Mouse (Mus musculus) thymus, adult 2 months (tissue): ENCODE results near the gene Mef2c.

Experiments used
- CTCF ChIP-seq: fragments of 200-500 bp; IDR thresholded peaks from 2 replicates; pipeline ENCODE4 v1.5.1; 2012; ENCODE audit warnings: mild to moderate bottlenecking, control low read depth, low read length, moderate library complexity, borderline replicate concordance; ENCODE audit not compliant: control insufficient read depth, poor library complexity, insufficient read depth; ENCODE audit errors: extremely low read depth
- POLR2A ChIP-seq: fragments of 200-500 bp; IDR thresholded peaks from 2 replicates; pipeline ENCODE4 v1.6.1; 2012; ENCODE audit warnings: mild to moderate bottlenecking, low read length, control low read depth, moderate library complexity; ENCODE audit not compliant: control insufficient read depth, poor library complexity, insufficient read depth; ENCODE audit errors: extremely low read depth

GRCm38 (mm10) chr13:83573855-83574583 is 70.2 kb downstream of the Mef2c start:
- TF ChIP-seq CTCF, result no peak
- TF ChIP-seq POLR2A, result no peak
